8 mouse cellular contexts compared by ENCODE assay signal in genomic region chr16:23100613-23101012, GRCm38 (mm10). TPM values are rescaled to one million over a fixed set of nuclear protein-coding genes. Genes with fewer than 3 reads are reported as not detected.
DNase-seq lines count a peak whose midpoint lies in the region; ATAC-seq lines count a peak whose summit lies in the region.

No protein-coding gene starts in this region.

- 8% methylated on average over 10 of the region's 10 CpGs for WGBS in forebrain, embryonic 11.5 days
- WGBS in forebrain, embryonic 15.5 days: 20% methylated on average over 10 of the region's 10 CpGs
- WGBS in hindbrain, embryonic 14.5 days: 11% methylated on average over 10 of the region's 10 CpGs

- peak overlapping the region; percentile 51; the same call in 1 of the 2 replicates for H3K9ac ChIP-seq in forebrain, embryonic 11.5 days (ENCODE audit: low read length)
- no peak overlapping the region for H3K9ac ChIP-seq in forebrain, embryonic 15.5 days (replicated peaks)
- peak overlapping the region; percentile 44; the same call in 1 of the 2 replicates for H3K9ac ChIP-seq in hindbrain, embryonic 14.5 days

- H3K4me3 ChIP-seq in forebrain, embryonic 11.5 days (ENCODE audit: low read depth, low read length): peak overlapping the region; percentile 26; the same call in 1 of the 2 replicates
- no peak overlapping the region for H3K4me3 ChIP-seq in forebrain, embryonic 15.5 days
- no peak overlapping the region for H3K4me3 ChIP-seq in hindbrain, embryonic 14.5 days (replicated peaks; ENCODE audit: low read length)

- no peaks in the 10 kb centered on the region for H3K36me3 ChIP-seq in forebrain, embryonic 11.5 days (ENCODE audit: control insufficient read depth, insufficient read depth, low read length)
- H3K36me3 ChIP-seq in forebrain, embryonic 15.5 days: no peaks in the 10 kb centered on the region
- H3K36me3 ChIP-seq in hindbrain, embryonic 14.5 days (replicated peaks; ENCODE audit: control insufficient read depth, insufficient read depth): no peaks in the 10 kb centered on the region

- peak overlapping the region; percentile 56 for H3K4me2 ChIP-seq in forebrain, embryonic 11.5 days (ENCODE audit: low read depth, low read length, severe bottlenecking)
- no peak overlapping the region for H3K4me2 ChIP-seq in forebrain, embryonic 15.5 days (replicated peaks)
- H3K4me2 ChIP-seq in hindbrain, embryonic 14.5 days (replicated peaks): peak overlapping the region; percentile 62

- no peak for ATAC-seq in forebrain, embryonic 11.5 days (replicated peaks; ENCODE audit: low FRiP score)
- ATAC-seq in forebrain, embryonic 15.5 days (replicated peaks): no peak; the same call in 1 of the 2 replicates
- ATAC-seq in hindbrain, embryonic 14.5 days (ENCODE audit: low FRiP score): peak; percentile 14; the same call in 1 of the 2 replicates
- ATAC-seq in megakaryocyte-erythroid progenitor cell, adult 5-6 weeks (replicated peaks; ENCODE audit: low FRiP score, low TSS enrichment, poor library complexity, severe bottlenecking): peak; percentile 73

- no peaks in the 10 kb centered on the region; the same call in 1 of the 2 replicates for H3K4me1 ChIP-seq in forebrain, embryonic 11.5 days (replicated peaks; ENCODE audit: control insufficient read depth, insufficient read depth, low read length)
- peaks cover 13% of the 10 kb centered on the region for H3K4me1 ChIP-seq in forebrain, embryonic 15.5 days
- no peaks in the 10 kb centered on the region; the same call in 1 of the 2 replicates for H3K4me1 ChIP-seq in hindbrain, embryonic 14.5 days (replicated peaks; ENCODE audit: control insufficient read depth, insufficient read depth, low read length)

- H3K27me3 ChIP-seq in forebrain, embryonic 11.5 days (ENCODE audit: control insufficient read depth, insufficient read depth, low read length): no peaks in the 10 kb centered on the region
- 0 out of 2 replicates have a peak, but pooled peaks cover 3% of the 10 kb centered on the region for H3K27me3 ChIP-seq in forebrain, embryonic 15.5 days
- H3K27me3 ChIP-seq in hindbrain, embryonic 14.5 days (ENCODE audit: control insufficient read depth, insufficient read depth, low read length): peaks cover 22% of the 10 kb centered on the region

- H3K27ac ChIP-seq in forebrain, embryonic 11.5 days (ENCODE audit: low read depth, low read length): no peak overlapping the region
- H3K27ac ChIP-seq in forebrain, embryonic 15.5 days (replicated peaks): no peak overlapping the region
- H3K27ac ChIP-seq in hindbrain, embryonic 14.5 days: no peak overlapping the region

- peak; percentile 57 for DNase-seq in forebrain, embryonic 11.5 days (ENCODE audit: low spot score)
- peak; percentile 46 for DNase-seq in embryo, embryonic 10.5 days (ENCODE audit: low spot score)
- no peak for DNase-seq in hindbrain, embryonic 14.5 days (ENCODE audit: low spot score)
- DNase-seq in frontal cortex, adult 2 months (ENCODE audit: extremely low spot score in 1 of 2, low spot score in 1 of 2): no peak
- no peak for DNase-seq in adrenal gland, postnatal 4 days (ENCODE audit: low spot score in 2 of 2)
- no peak for DNase-seq in cerebellum, adult 18-20 months

- H3K9me3 ChIP-seq in forebrain, embryonic 11.5 days (ENCODE audit: control insufficient read depth, low read length): no peaks in the 10 kb centered on the region
- H3K9me3 ChIP-seq in forebrain, embryonic 15.5 days: no peaks in the 10 kb centered on the region
- no peaks in the 10 kb centered on the region for H3K9me3 ChIP-seq in hindbrain, embryonic 14.5 days (ENCODE audit: control insufficient read depth, low read length)

RNA-seq across cellular contexts. Expression of gene Eif4a2, which starts 6.6 kb away (rescaled TPM):
- polyA plus RNA-seq in forebrain, embryonic 11.5 days (2014; fragmentation: Nextera tagmentation; extraction: Ambion mirVana): 204 TPM in 2 replicates
- polyA plus RNA-seq in forebrain, embryonic 15.5 days (2015; fragmentation: Nextera tagmentation; extraction: Ambion mirVana): 338 and 359 TPM in 2 replicates
- 352 and 389 TPM in 2 replicates for polyA plus RNA-seq in hindbrain, embryonic 14.5 days (2014; fragmentation: Nextera tagmentation; extraction: Ambion mirVana)
- total RNA-seq in megakaryocyte-erythroid progenitor cell, adult 5-6 weeks (2014; fragmentation: Nextera tagmentation): 524 and 587 TPM in 2 replicates
- 925 and 1,082 TPM in 2 replicates for total RNA-seq in megakaryocyte-erythroid progenitor cell, adult 5-6 weeks (2017)
- polyA plus RNA-seq in frontal cortex, adult 2 months (2012; rRNA removed): 687 and 787 TPM in 2 replicates
- total RNA-seq in adrenal gland, postnatal 4 days (2021): 100 to 1,000 TPM; 482 to 508 TPM

RNA-seq across cellular contexts. Expression of gene Rfc4, which starts 26.9 kb away (rescaled TPM):
- 212 and 239 TPM in 2 replicates for polyA plus RNA-seq in forebrain, embryonic 11.5 days (2014; fragmentation: Nextera tagmentation; extraction: Ambion mirVana)
- 71.7 and 87.2 TPM in 2 replicates for polyA plus RNA-seq in forebrain, embryonic 15.5 days (2015; fragmentation: Nextera tagmentation; extraction: Ambion mirVana)
- polyA plus RNA-seq in hindbrain, embryonic 14.5 days (2014; fragmentation: Nextera tagmentation; extraction: Ambion mirVana): 41.3 and 43.1 TPM in 2 replicates
- total RNA-seq in megakaryocyte-erythroid progenitor cell, adult 5-6 weeks (2014; fragmentation: Nextera tagmentation): 216 and 230 TPM in 2 replicates
- 106 and 142 TPM in 2 replicates for total RNA-seq in megakaryocyte-erythroid progenitor cell, adult 5-6 weeks (2017)
- 2.7 TPM in 2 replicates for polyA plus RNA-seq in frontal cortex, adult 2 months (2012; rRNA removed)
- 10 to 100 TPM; 24.2 to 25.5 TPM for total RNA-seq in adrenal gland, postnatal 4 days (2021)

RNA-seq across cellular contexts. Expression of gene Kng1, which starts 42.9 kb away (rescaled TPM):
- polyA plus RNA-seq in forebrain, embryonic 11.5 days (2014; fragmentation: Nextera tagmentation; extraction: Ambion mirVana): not detected in 2 replicates
- polyA plus RNA-seq in forebrain, embryonic 15.5 days (2015; fragmentation: Nextera tagmentation; extraction: Ambion mirVana): 0.80 TPM in 1 of 2 replicates, not detected in the other
- polyA plus RNA-seq in hindbrain, embryonic 14.5 days (2014; fragmentation: Nextera tagmentation; extraction: Ambion mirVana): not detected in 2 replicates
- total RNA-seq in megakaryocyte-erythroid progenitor cell, adult 5-6 weeks (2014; fragmentation: Nextera tagmentation): not detected in 2 replicates
- total RNA-seq in megakaryocyte-erythroid progenitor cell, adult 5-6 weeks (2017): not detected in 2 replicates
- polyA plus RNA-seq in frontal cortex, adult 2 months (2012; rRNA removed): 0.32 TPM in 1 of 2 replicates, not detected in the other
- 100 to 1,000 TPM in 1 of 2 experiments, 10 to 100 TPM in 1; 10.7 to 386 TPM for total RNA-seq in adrenal gland, postnatal 4 days (2021)

RNA-seq across cellular contexts. Expression of gene Adipoq, which starts 45.7 kb away (rescaled TPM):
- not detected in 2 replicates for polyA plus RNA-seq in forebrain, embryonic 11.5 days (2014; fragmentation: Nextera tagmentation; extraction: Ambion mirVana)
- polyA plus RNA-seq in forebrain, embryonic 15.5 days (2015; fragmentation: Nextera tagmentation; extraction: Ambion mirVana): not detected in 2 replicates
- not detected in 2 replicates for polyA plus RNA-seq in hindbrain, embryonic 14.5 days (2014; fragmentation: Nextera tagmentation; extraction: Ambion mirVana)
- total RNA-seq in megakaryocyte-erythroid progenitor cell, adult 5-6 weeks (2014; fragmentation: Nextera tagmentation): not detected in 2 replicates
- total RNA-seq in megakaryocyte-erythroid progenitor cell, adult 5-6 weeks (2017): 0.50 TPM in 1 of 2 replicates, not detected in the other
- polyA plus RNA-seq in frontal cortex, adult 2 months (2012; rRNA removed): 0.16 and 0.25 TPM in 2 replicates
- 100 to 1,000 TPM; 119 to 145 TPM for total RNA-seq in adrenal gland, postnatal 4 days (2021)

Comparison
In these comparisons a context has a peak if more than half of its experiments do, and no peak if none do; other contexts are left out.
1. ATAC-seq: peak in hindbrain, embryonic 14.5 days (single experiment) and megakaryocyte-erythroid progenitor cell, adult 5-6 weeks (single experiment); none in forebrain, embryonic 11.5 days (single experiment) and forebrain, embryonic 15.5 days (single experiment).
2. DNase-seq: peak in forebrain, embryonic 11.5 days (single experiment) and embryo, embryonic 10.5 days (single experiment); none in hindbrain, embryonic 14.5 days (single experiment), frontal cortex, adult 2 months (0 of 2), adrenal gland, postnatal 4 days (0 of 2) and cerebellum, adult 18-20 months (0 of 2).
3. RNA of gene Rfc4, which starts 26.9 kb away (polyA plus RNA-seq): 212 to 239 TPM in forebrain, embryonic 11.5 days, 71.7 to 87.2 TPM in forebrain, embryonic 15.5 days and 41.3 to 43.1 TPM in hindbrain, embryonic 14.5 days; 2.7 TPM in frontal cortex, adult 2 months; every median in the first group is over 10 times any median in the second.